In genomic region chr10:117089628-117090027, GRCm38 (mm10) we compare ENCODE assay signal across 22 mouse cellular contexts. TPM values are rescaled to one million over a fixed set of nuclear protein-coding genes. Genes with fewer than 3 reads are reported as not detected.
DNase-seq lines count a peak whose midpoint lies in the region; ATAC-seq and TF ChIP-seq lines count a peak whose summit lies in the region.
"Had no signal": no experiment of that assay in that cellular context is flagged by ENCODE, and none has a peak within 500 bp of the region (broad histone marks: within the 10 kb centered on the region; RNA-seq: fewer than 3 reads in every experiment).

No protein-coding gene starts in this region.

- H3K4me3 ChIP-seq in kidney, adult 2 months (ENCODE audit: insufficient read depth, low read depth, low read length), result no peak overlapping the region
- no peak overlapping the region for H3K4me3 ChIP-seq in layer of hippocampus, adult 2 months
- H3K4me3 ChIP-seq: embryonic facial prominence, embryonic 13.5 days; forebrain, embryonic 15.5 days; heart, embryonic 13.5 days; hindbrain, embryonic 12.5 days had no signal

- no peaks in the 10 kb centered on the region for H3K27me3 ChIP-seq in kidney, adult 2 months (replicated peaks; ENCODE audit: control insufficient read depth, insufficient read depth, low read length)
- H3K27me3 ChIP-seq: embryonic facial prominence, embryonic 13.5 days; forebrain, embryonic 15.5 days; heart, embryonic 13.5 days; hindbrain, embryonic 12.5 days had no signal

- no peak for ATAC-seq in erythroid progenitor cell, adult 5-6 weeks (replicated peaks; ENCODE audit: low FRiP score, poor library complexity, severe bottlenecking)
- ATAC-seq: forebrain, embryonic 15.5 days; hindbrain, embryonic 16.5 days had no signal

- WGBS in kidney, adult 2 months, result 47% methylated on average over 4 of the region's 4 CpGs

- H3K27ac ChIP-seq in kidney, adult 2 months (ENCODE audit: insufficient read depth, low read depth, low read length), result no peak overlapping the region
- H3K27ac ChIP-seq in layer of hippocampus, adult 2 months, result no peak overlapping the region
- H3K27ac ChIP-seq: embryonic facial prominence, embryonic 13.5 days; forebrain, embryonic 15.5 days; heart, embryonic 13.5 days; hindbrain, embryonic 12.5 days had no signal

- no peaks in the 10 kb centered on the region for H3K4me1 ChIP-seq in kidney, adult 2 months (ENCODE audit: control insufficient read depth, insufficient read depth, low read length)

- DNase-seq in kidney, adult 2 months, result peak; percentile 38
- no peak for DNase-seq in kidney, adult 18-20 months
- DNase-seq in layer of hippocampus, adult 2 months (ENCODE audit: low spot score in 2 of 2), result no peak
- DNase-seq in layer of hippocampus, postnatal 25 days (ENCODE audit: extremely low spot score in 1 of 2, low spot score in 1 of 2), result no peak
- DNase-seq in Muller cell, postnatal 12 days (ENCODE audit: inconsistent ontology term), result peak; percentile 86
- peak; percentile 27 for DNase-seq in fibroblast of lung, adult 2 months (ENCODE audit: low read depth)
- DNase-seq: adrenal gland, adult 8-10 months; adrenal gland, postnatal 36 days; cerebellum, adult 8-10 months; cerebellum, postnatal 14 days; gastrocnemius, postnatal 36 days; heart, postnatal 4 days had no signal

- TF ChIP-seq POLR2A in kidney, adult 2 months (IDR thresholded peaks at IDR 0.05; ENCODE audit: low read depth, low read length), result no peak

- H3K36me3 ChIP-seq in kidney, adult 2 months (ENCODE audit: control insufficient read depth, insufficient read depth, low read length), result no peaks in the 10 kb centered on the region

- TF ChIP-seq CTCF in kidney, adult 2 months (conservative IDR thresholded peaks at IDR 0.05; ENCODE audit: insufficient read depth, insufficient read length, low read depth, low read length), result no peak
- peak; percentile 34; the same call in 1 of the 2 replicates for TF ChIP-seq CTCF in layer of hippocampus, adult 2 months (conservative IDR thresholded peaks at IDR 0.05)

RNA-seq across cellular contexts. Expression of gene Cct2, which starts 26.0 kb away (rescaled TPM):
- 67.1 and 84.6 TPM in 2 replicates for polyA plus RNA-seq in kidney, adult 2 months (2012; rRNA removed)
- 100 to 1,000 TPM; 167 to 176 TPM for total RNA-seq in layer of hippocampus, adult 2 months (2021)
- 100 to 1,000 TPM; 175 to 190 TPM for total RNA-seq in layer of hippocampus, postnatal 25 days (2021)
- 135 and 172 TPM in 2 replicates for total RNA-seq in erythroid progenitor cell, adult 5-6 weeks (2015; ENCODE audit: low replicate concordance)
- total RNA-seq in erythroid progenitor cell, adult 5-6 weeks (2017; ENCODE audit: low replicate concordance), result 87.1 and 93.3 TPM in 2 replicates

RNA-seq across cellular contexts. Expression of gene Lrrc10, which starts 44.5 kb away (rescaled TPM):
- 0.13 TPM in 1 of 2 replicates, not detected in the other for polyA plus RNA-seq in kidney, adult 2 months (2012; rRNA removed)
- under 1 TPM in 1 of 2 experiments, not detected in 1; 0.32 TPM for total RNA-seq in layer of hippocampus, adult 2 months (2021)
- total RNA-seq in layer of hippocampus, postnatal 25 days (2021), result under 1 TPM in 1 of 2 experiments, not detected in 1; 0.33 TPM
- total RNA-seq in erythroid progenitor cell, adult 5-6 weeks (2015; ENCODE audit: low replicate concordance), result not detected in 2 replicates
- total RNA-seq in erythroid progenitor cell, adult 5-6 weeks (2017; ENCODE audit: low replicate concordance), result not detected in 2 replicates
- total RNA-seq: adrenal gland, adult 8-10 months; adrenal gland, postnatal 36 days; common myeloid progenitor, adult 5-6 weeks; MEL had no signal
- polyA plus RNA-seq: C2C12; embryonic facial prominence, embryonic 13.5 days; forebrain, embryonic 11.5 days; forebrain, embryonic 15.5 days; hindbrain, embryonic 12.5 days; hindbrain, embryonic 16.5 days had no signal

RNA-seq across cellular contexts. Expression of gene Frs2, which starts 58.7 kb away (rescaled TPM):
- polyA plus RNA-seq in kidney, adult 2 months (2012; rRNA removed), result 13.0 and 13.2 TPM in 2 replicates
- total RNA-seq in layer of hippocampus, adult 2 months (2021), result 10 to 100 TPM; 36.3 to 37.5 TPM
- total RNA-seq in layer of hippocampus, postnatal 25 days (2021), result 10 to 100 TPM; 32.1 to 34.1 TPM
- 32.1 and 44.4 TPM in 2 replicates for total RNA-seq in erythroid progenitor cell, adult 5-6 weeks (2015; ENCODE audit: low replicate concordance)
- 15.1 and 25.8 TPM in 2 replicates for total RNA-seq in erythroid progenitor cell, adult 5-6 weeks (2017; ENCODE audit: low replicate concordance)

Comparison
In these comparisons a context has a peak if more than half of its experiments do, and no peak if none do; other contexts are left out.
1. DNase-seq: peak in kidney, adult 2 months (single experiment), Muller cell, postnatal 12 days (single experiment) and fibroblast of lung, adult 2 months (single experiment); none in kidney, adult 18-20 months (single experiment), layer of hippocampus, adult 2 months (0 of 2) and layer of hippocampus, postnatal 25 days (0 of 2).